Mouse (Mus musculus): Measurements from ENCODE around the gene Tnrc18.

DNA sequence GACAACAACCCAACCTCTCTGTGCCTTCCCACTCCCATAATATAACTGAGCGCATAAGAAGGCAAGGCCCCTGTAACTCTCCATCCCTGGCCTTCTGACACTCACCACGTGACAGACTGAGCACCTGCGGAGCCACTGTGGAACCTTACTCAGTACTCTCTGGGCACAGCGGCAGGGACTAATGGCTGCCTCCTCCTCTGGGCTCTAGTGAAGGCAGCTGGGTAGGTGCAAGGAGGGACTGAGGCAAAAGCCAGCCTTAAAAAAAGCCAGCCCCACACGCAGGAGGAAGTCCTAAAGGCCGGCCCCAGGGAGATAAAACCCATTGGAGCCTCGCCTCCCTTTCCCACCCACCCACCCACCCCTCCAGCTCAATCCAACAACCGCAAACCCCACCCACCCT lies 17.3 kb downstream of the Tnrc18 start:
- TF ChIP-seq CTCF (IDR thresholded peaks at IDR 0.05; ENCODE audit: borderline replicate concordance, insufficient read depth, low read depth, low read length) = no peak
- no peak for TF ChIP-seq POLR2A (IDR thresholded peaks at IDR 0.05; ENCODE audit: borderline replicate concordance, insufficient read depth, low read length)
